Mouse (Mus musculus) megakaryocyte, embryonic 14.5 days (primary cell): ENCODE results near the gene Phc3. TPM values are rescaled to one million over a fixed set of nuclear protein-coding genes. Genes with fewer than 3 reads are reported as not detected.
A peak's percentile ranks its signal among the peaks of the same experiment; 100 is the strongest.

Source experiments
- H3K27me3 ChIP-seq: replicated peaks from 2 replicates; pipeline ENCODE3; 2012; ENCODE audit warnings: inconsistent platforms
- H3K36me3 ChIP-seq: replicated peaks from 2 replicates; pipeline ENCODE3; 2012; ENCODE audit warnings: low read length, inconsistent platforms, mixed read lengths
- H3K4me1 ChIP-seq: 2 replicates; pipeline ENCODE4 v1.6.1; 2012; ENCODE audit warnings: inconsistent platforms
- H3K4me3 ChIP-seq: replicated peaks from 2 replicates; pipeline ENCODE3; 2012; ENCODE audit warnings: moderate library complexity, mild to moderate bottlenecking, inconsistent platforms
- H3K9me3 ChIP-seq: 2 replicates; pipeline ENCODE4 v1.6.1; 2012; ENCODE audit warnings: inconsistent platforms
- FLI1 ChIP-seq: IDR thresholded peaks from 2 replicates; pipeline ENCODE4 v1.6.1; 2012; ENCODE audit warnings: low read length, inconsistent platforms, mixed read lengths
- GATA1 ChIP-seq: IDR thresholded peaks from 3 replicates; pipeline ENCODE4 v1.6.1; 2012; ENCODE audit warnings: mixed read lengths, low read length, inconsistent platforms, borderline replicate concordance
- polyA plus RNA-seq: library from polyadenylated mRNA; stranded (reverse); fragments of >175 nt; gene quantifications from 2 replicates; pipeline ENCODE4 v1.2.3, GENCODE M21; 2012; ENCODE audit warnings: low replicate concordance; ENCODE audit not compliant: insufficient read depth

Gene Phc3
- polyA plus RNA-seq, 1 experiment: 0.60 TPM

DNA sequence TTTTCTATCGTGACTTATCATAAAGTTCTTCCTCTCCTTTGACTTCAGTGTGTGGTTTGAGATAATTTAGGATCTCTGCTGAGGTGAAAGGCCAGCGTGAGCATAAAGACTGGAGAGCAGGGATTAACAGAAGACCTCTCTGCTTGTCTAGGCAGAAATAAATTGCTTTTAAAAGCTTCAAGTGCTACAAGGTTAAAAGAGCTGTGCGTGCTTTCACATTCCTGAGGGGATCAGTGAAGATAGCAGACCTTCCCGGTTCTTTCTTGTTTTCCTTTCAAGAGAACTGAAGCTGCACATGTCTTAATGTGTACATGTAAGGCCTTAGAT, 27.4 kb upstream of the Phc3 start:
- TF ChIP-seq FLI1 (no peak), GATA1 (no peak)
- no peaks in the 10 kb centered on the region for H3K9me3 ChIP-seq
- H3K4me3 ChIP-seq: peak overlapping the region; percentile 94
- no peaks in the 10 kb centered on the region for H3K36me3 ChIP-seq
- peaks cover 50% of the 10 kb centered on the region for H3K4me1 ChIP-seq
- no peaks in the 10 kb centered on the region for H3K27me3 ChIP-seq

DNA sequence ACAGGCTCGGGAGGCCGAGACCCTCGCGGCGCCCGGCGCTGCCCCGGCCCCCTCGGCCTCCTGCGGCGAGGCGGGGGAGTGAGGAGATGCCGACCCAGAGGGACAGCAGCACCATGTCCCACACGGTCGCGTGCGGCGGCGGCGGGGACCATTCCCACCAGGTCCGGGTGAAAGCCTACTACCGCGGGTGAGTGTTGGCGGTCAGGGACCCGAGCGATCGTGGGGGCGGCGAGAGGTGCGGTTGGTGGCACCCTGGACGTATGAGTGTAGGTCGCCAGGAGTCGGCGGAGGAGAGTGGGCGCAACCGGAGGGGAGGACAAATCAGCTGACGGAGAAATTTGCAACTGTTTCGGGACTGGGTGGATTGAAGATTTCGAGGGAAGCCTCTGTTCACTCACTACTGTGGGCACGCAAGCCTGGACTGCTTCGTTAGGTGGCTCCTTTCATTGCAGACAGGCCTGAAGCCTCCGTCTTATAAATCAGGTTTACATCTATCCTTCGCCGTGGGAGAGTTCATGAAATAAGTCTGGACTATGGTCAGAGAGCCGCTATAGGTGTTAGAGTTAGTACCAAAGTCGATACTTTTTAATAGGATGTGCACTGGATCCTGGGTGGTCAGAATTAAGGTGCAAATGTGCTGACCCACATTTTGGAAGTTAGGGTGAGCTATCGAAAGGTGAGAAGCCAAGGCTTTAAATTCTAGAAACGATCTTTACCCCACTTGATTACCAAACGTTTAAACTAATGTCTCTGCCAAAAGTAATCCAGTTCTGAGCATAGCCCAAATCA, 26.9 kb upstream of the Phc3 start:
- TF ChIP-seq GATA1: no peak
- TF ChIP-seq FLI1: no peak

DNA sequence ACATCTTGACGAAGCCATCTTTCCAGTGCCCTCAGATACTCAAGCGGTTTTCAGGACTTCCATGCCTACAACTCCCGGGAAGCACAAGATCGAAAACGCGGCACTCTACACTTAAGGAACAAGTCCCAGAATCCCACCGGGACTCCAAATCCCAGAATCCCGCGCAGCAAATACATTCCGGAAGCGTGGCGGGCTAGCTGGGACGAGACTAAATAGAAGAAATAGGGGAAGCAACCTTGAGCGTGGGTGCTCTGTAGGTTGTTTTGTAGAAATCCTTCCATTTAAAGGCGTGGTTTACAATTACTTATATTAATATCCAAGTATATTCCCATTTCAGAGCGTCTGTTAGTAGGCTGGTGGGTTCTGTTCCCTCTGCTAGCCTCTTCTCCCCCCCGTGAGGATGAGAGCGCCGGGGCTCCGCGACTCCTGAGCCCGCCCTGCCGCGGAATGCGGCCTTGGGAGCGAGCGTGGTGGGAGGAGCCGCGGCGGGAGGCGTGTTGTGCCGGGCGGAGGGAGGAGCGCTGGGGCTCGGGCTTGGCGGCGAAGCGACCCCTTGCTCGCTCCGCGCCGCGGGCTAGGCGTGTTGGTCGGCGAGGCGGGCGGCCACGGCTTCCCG, 26.2 kb upstream of the Phc3 start, which contains the start of gene Prkci:
Gene Prkci (plus strand): TSS at position 465 of the 616 bp plus-strand sequence.
- H3K4me3 ChIP-seq: peak within 1 kb of the TSS; percentile 94
- no peaks in the 10 kb centered on the region for H3K36me3 ChIP-seq
- H3K9me3 ChIP-seq: no peaks in the 10 kb centered on the region
- TF ChIP-seq GATA1 (no peak), FLI1 (no peak)
- peaks cover 45% of the 10 kb centered on the region for H3K4me1 ChIP-seq
- no peaks in the 10 kb centered on the region for H3K27me3 ChIP-seq

More for the DNA sequence above, 26.9 kb upstream of the Phc3 start:
- Histone ChIP-seq H3K36me3 (no peaks in the 10 kb centered on the region), H3K4me1 (peaks cover 46% of the 10 kb centered on the region), H3K9me3 (no peaks in the 10 kb centered on the region), H3K27me3 (no peaks in the 10 kb centered on the region), H3K4me3 (peak overlapping the region; percentile 94)

DNA sequence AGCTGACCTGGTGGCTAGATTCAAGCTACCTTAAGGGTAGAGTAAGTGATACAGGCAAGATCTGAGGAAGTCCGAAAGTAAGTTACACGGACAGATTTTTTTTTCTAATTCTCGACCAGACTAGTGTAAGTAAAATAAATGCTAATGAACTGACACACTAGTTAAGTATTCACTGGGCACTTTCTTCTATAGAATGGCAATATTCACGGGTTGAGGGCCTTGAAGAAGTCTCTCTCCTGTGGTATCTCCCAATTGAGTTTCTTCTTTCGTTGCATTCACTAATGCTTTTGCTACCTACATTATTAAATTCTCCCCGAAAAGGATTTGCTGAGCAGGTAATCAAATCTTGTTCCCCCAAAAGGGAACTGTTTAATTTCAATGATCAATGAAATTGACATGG, 25.6 kb upstream of the Phc3 start:
- Histone ChIP-seq H3K27me3 (no peaks in the 10 kb centered on the region), H3K9me3 (no peaks in the 10 kb centered on the region), H3K4me3 (peak overlapping the region; percentile 94), H3K36me3 (no peaks in the 10 kb centered on the region), H3K4me1 (peaks cover 39% of the 10 kb centered on the region)
- TF ChIP-seq GATA1 (no peak), FLI1 (no peak)

DNA sequence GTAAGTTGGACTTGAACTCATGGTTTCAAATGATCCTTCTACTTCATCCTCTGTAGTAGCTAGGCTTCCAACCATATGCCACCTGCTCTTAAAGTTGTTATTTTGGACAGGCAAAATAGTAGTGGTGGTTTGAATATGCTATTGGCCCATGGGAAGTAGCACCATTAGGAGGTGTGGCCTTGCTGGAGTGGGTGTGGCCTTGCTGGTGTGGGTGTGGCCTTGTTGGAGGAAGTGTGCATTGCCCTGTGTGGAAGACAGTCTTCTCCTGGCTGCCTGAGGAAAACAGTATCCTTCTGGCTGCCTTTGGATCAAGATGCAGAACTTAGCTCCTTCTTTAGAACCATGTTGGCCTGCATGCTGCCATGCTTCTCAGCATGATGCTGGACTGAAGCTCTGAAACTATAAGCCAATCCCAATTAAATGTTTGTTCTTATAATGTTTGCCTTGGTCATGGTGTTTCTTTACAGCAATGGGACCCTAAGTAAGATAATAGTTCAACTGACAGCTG, 23.9 kb upstream of the Phc3 start:
- TF ChIP-seq FLI1: no peak
- TF ChIP-seq GATA1: no peak
- H3K4me1 ChIP-seq: peaks cover 30% of the 10 kb centered on the region
- no peaks in the 10 kb centered on the region for H3K9me3 ChIP-seq

DNA sequence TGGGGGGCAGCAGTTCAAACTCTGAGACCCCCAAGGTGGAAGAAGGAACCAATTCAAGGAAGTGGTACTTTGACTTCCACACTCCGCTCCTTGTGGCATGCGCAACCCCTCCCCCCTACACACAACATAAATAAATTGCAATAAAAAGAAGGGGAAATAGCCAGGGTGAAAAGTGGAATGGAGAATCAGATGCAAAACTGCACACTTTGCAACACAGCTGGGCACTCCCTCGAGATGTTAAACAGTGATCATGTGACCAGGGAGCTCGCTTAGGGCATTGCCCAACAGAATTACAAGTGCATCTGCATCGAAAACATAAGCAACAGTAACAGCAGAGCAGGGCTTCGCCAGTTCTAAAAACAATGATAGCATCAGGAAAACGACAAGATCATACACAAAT, 22.9 kb upstream of the Phc3 start:
- Histone ChIP-seq H3K4me1 (peaks cover 30% of the 10 kb centered on the region), H3K4me3 (no peak overlapping the region), H3K27me3 (no peaks in the 10 kb centered on the region), H3K36me3 (no peaks in the 10 kb centered on the region), H3K9me3 (peaks cover 4% of the 10 kb centered on the region)
- TF ChIP-seq FLI1: no peak

More for the DNA sequence above, 23.9 kb upstream of the Phc3 start:
- Histone ChIP-seq H3K27me3 (no peaks in the 10 kb centered on the region), H3K4me3 (no peak overlapping the region), H3K36me3 (no peaks in the 10 kb centered on the region)

DNA sequence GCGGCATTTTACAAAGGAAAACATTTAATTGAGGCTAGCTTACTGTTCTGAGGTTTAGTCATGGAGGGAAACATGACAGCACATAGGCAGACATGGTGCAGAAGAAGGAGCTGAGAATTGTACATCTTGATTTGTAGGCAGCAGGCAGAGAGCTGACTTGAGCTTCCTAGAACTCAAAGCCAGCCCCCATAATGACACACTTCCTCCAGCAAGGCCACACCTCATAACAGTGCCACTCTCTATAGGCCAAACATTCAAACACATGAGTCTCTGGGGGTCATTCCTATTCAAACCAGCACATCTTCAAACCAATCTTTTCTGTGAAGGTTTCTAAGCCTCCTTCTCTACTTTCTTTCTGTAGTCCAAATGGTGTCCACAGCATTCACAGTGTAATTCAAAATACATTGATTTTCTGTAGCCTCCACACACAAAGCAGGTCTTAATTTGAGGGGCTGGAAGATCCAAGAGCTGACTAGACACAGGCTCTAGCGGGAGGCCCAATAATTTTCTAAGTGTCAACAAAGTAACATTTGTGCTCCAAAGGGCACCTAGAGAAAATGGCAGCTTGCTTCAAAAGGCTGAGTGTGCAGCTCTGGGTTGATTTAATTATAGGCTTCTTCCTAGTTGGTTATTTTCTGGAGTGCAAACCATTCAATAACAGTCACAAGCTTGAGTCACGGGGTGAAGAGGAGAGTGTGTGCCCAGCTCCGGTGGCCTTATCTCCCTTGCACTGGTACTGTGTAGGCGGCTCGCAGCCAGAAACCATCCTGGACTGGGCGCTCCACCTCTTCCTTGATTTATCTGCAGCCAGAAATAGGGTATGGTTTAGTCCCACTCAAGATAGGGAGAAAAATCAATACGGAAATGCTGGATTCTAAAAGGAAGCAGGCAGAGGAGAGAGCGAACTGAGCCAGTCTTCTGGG, 18.4 kb upstream of the Phc3 start:
- H3K4me1 ChIP-seq: peaks cover 4% of the 10 kb centered on the region; the same call in 1 of the 2 replicates
- TF ChIP-seq GATA1 (no peak), FLI1 (no peak)
- no peaks in the 10 kb centered on the region for H3K36me3 ChIP-seq
- H3K27me3 ChIP-seq: no peaks in the 10 kb centered on the region
- peaks cover 6% of the 10 kb centered on the region for H3K9me3 ChIP-seq
- no peak overlapping the region for H3K4me3 ChIP-seq

DNA sequence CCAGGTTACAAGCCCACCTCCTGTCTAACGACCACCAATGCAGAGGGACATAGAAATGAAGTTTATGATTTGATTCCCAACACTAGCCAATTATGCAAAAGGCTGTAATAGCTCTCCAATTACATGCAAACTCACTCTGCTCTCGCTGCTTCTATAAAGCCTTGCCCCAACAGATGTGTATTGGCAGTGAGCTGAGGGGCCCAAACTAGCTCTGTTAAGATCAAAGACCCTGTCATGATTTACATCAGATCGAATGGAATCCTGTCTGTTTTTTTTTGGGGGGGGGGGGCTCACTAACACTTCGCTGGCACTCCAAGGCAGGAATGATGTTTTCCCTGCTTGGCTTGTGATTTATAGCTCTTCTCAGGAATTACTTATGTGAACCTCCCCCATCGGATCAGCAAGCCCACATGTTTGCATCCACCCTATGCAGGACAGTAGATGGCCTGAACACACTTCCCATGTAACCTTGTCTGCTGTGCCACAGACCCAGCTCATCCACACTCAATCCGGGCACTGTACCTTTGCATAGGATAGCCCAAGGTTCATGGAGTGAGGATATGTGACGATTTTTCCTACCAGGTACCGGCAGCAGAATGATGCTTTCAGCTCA, 13.8 kb upstream of the Phc3 start:
- H3K9me3 ChIP-seq: peaks cover 6% of the 10 kb centered on the region
- TF ChIP-seq GATA1 (no peak), FLI1 (no peak)
- H3K27me3 ChIP-seq: no peaks in the 10 kb centered on the region
- no peak overlapping the region for H3K4me3 ChIP-seq
- peaks cover 7% of the 10 kb centered on the region; the same call in 1 of the 2 replicates for H3K4me1 ChIP-seq
- H3K36me3 ChIP-seq: no peaks in the 10 kb centered on the region
